Mouse (Mus musculus) heart, adult 2 months (tissue): ENCODE data around the gene Tmod2. TPM values are rescaled to one million over a fixed set of nuclear protein-coding genes. Genes with fewer than 3 reads are reported as not detected.
"Not testable (repeated sequence)": the region's sequence is repeated elsewhere in the genome, so short reads cannot be mapped to it uniquely, and the experiment has no call there.

Experiments used
- DNase-seq, 2 experiments: peaks; one replicate each; pipeline ENCODE4 v3.0.0; 2021
- H3K27ac ChIP-seq: fragments of 200-600 bp; 2 replicates; pipeline ENCODE4 v1.8.1; 2022
- H3K27me3 ChIP-seq: fragments of 200-500 bp; 2 replicates; pipeline ENCODE4 v1.6.1; 2012; ENCODE audit warnings: mild to moderate bottlenecking, low read length, inconsistent platforms, mixed read lengths; ENCODE audit not compliant: control insufficient read depth, insufficient read depth
- H3K36me3 ChIP-seq: fragments of 200-500 bp; 2 replicates; pipeline ENCODE4 v1.6.1; 2012; ENCODE audit warnings: low read length, inconsistent platforms; ENCODE audit not compliant: control insufficient read depth, insufficient read depth
- H3K4me1 ChIP-seq: fragments of 200-500 bp; 2 replicates; pipeline ENCODE4 v1.6.1; 2011; ENCODE audit warnings: low read length; ENCODE audit not compliant: control insufficient read depth, insufficient read depth
- H3K4me3 ChIP-seq: fragments of 200-600 bp; 2 replicates; pipeline ENCODE4 v1.8.1; 2022
- H3K79me2 ChIP-seq: fragments of 200-500 bp; replicated peaks from 2 replicates; pipeline ENCODE4 v1.6.1; 2012; ENCODE audit warnings: mild to moderate bottlenecking, inconsistent platforms, low read length, moderate library complexity, mixed read lengths; ENCODE audit not compliant: control insufficient read depth, insufficient read depth
- H3K9ac ChIP-seq: fragments of 200-500 bp; 2 replicates; pipeline ENCODE4 v1.6.1; 2012; ENCODE audit warnings: low read depth, mild to moderate bottlenecking, control low read depth, inconsistent platforms, low read length, mixed read lengths
- CTCF ChIP-seq: fragments of 200-600 bp; IDR thresholded peaks from 2 replicates; pipeline ENCODE4 v1.8.1; 2022; ENCODE audit warnings: antibody characterized with exemption, mild to moderate bottlenecking, moderate library complexity
- EP300 ChIP-seq: fragments of 200-500 bp; IDR thresholded peaks from 2 replicates; pipeline ENCODE4 v1.6.1; 2011; ENCODE audit warnings: low read depth, low read length, control low read depth; ENCODE audit not compliant: insufficient read depth
- POLR2A ChIP-seq: fragments of 200-500 bp; IDR thresholded peaks from 2 replicates; pipeline ENCODE4 v1.6.1; 2011; ENCODE audit warnings: mild to moderate bottlenecking, low read depth, low read length, control low read depth; ENCODE audit not compliant: insufficient read depth
- WGBS: fragments of 180-500 bp; shearing (Covaris S2); methylation state at CpG from one replicate; pipeline ENCODE4 v1.1.7; 2018; 5-methylcytosine and 5-hydroxymethylcytosine counted together
- intact Hi-C: fragments of 180-260 bp; cut with DNase I; formaldehyde crosslinking; loops from one replicate; pipeline ENCODE4 v1.15.1; 2025
- polyA plus RNA-seq: library from polyadenylated mRNA; depleted of rRNA; stranded (reverse); fragments of >200 nt; gene quantifications from 2 replicates; pipeline ENCODE4 v1.2.3, GENCODE M21; 2012
- total RNA-seq, 2 experiments: library from RNA; stranded (reverse); gene quantifications; 2 replicates each; pipeline ENCODE4 v1.2.3; 2021

Gene Tmod2
- total and polyA plus RNA-seq, 3 experiments, result 1.0 to 4.7 (median 3.8) TPM

- H3K9ac ChIP-seq, result no peak overlapping the region
- 39% methylated on average over 8 of the region's 8 CpGs for WGBS
- H3K4me1 ChIP-seq, result peaks cover 27% of the 10 kb centered on the region
- peaks cover 8% of the 10 kb centered on the region for H3K79me2 ChIP-seq
- H3K27ac ChIP-seq, result peak overlapping the region; percentile 86
- H3K27me3 ChIP-seq, result no peaks in the 10 kb centered on the region
- TF ChIP-seq CTCF (no peak), EP300 (0 out of 2 replicates have a peak, but pooled peaks have one; percentile 36), POLR2A (no peak)
- no peak overlapping the region for H3K4me3 ChIP-seq
- peaks cover 38% of the 10 kb centered on the region for H3K36me3 ChIP-seq
- intact Hi-C loops, result no loop called here
- DNase-seq, result peak in 1 of 2 experiments; percentile 44
Measured at GRCm38 (mm10) chr9:75549010-75549409, 62.1 kb downstream of the Tmod2 start.

DNA sequence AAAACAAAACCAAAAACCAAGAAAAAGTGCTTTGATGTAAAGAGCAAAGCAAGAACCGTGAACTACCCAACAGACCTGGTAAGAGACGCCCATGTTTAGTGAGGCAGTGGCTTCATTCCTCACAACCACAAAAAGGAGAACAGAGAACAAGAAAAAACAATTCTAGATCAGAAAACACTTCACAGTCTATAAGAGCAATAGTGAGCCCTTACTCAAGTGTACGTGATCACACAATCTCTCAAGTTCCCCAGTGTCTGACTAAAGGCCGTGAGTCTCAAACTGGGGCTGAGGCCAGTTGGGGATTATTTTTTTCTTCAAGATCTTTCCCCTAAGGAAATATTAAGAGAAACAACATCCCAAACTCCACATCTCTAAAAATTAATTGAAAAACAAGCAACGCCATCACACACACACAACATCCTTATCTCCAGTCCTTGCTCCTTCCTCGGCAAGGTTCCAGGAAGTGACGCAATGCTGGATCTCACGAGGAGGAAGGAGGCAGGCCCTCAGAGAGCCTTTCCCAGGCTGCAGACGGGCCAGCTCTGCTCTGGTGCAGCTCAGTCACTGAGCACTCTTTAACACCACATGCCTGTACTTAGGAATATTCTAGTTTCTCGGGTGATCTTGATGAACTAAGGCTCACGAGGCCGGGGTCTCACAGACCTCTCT lies 64.1 kb downstream of the Tmod2 start:
- TF ChIP-seq POLR2A (peak; percentile 92), EP300 (peak; percentile 99), CTCF (no peak)
- 32% methylated on average over 12 of the region's 12 CpGs for WGBS
- Histone ChIP-seq H3K79me2 (peaks cover 7% of the 10 kb centered on the region), H3K36me3 (peaks cover 37% of the 10 kb centered on the region), H3K9ac (peak overlapping the region; percentile 51), H3K4me1 (peaks cover 25% of the 10 kb centered on the region), H3K4me3 (peak overlapping the region; percentile 3; the same call in 1 of the 2 replicates), H3K27ac (peak overlapping the region; percentile 86), H3K27me3 (no peaks in the 10 kb centered on the region)
- DNase-seq, result peak; percentile 93 to 95
- intact Hi-C loops, result loop anchor here (1.0 kb wide), 1 partner anchor 24 kb away; no protein-coding TSS in a partner anchor

DNA sequence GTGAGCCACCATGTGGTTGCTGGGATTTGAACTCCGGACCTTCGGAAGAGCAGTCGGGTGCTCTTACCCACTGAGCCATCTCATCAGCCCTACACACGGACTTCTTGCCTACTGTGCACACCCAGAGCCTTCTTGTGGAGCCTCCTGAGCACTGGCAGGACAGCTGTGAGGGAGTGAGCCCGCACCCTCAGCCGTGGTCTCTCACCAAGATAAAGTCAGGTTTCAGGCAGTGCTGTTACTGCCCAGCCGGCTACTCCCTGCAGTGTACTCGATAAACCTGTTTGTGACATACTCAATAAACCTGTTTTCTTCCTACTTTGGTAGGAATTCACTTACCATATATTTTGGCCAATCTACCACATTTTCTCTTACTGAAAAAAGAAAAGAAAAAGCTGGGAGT lies 65.6 kb downstream of the Tmod2 start:
- Histone ChIP-seq H3K4me1 (peaks cover 28% of the 10 kb centered on the region), H3K4me3 (no peak overlapping the region), H3K79me2 (peaks cover 9% of the 10 kb centered on the region), H3K36me3 (peaks cover 49% of the 10 kb centered on the region), H3K27me3 (no peaks in the 10 kb centered on the region), H3K27ac (peak overlapping the region; percentile 86), H3K9ac (no peak overlapping the region)
- WGBS, result 83% methylated on average over 8 of the region's 8 CpGs
- TF ChIP-seq CTCF, result no peak
- TF ChIP-seq EP300, result no peak
- no peak for TF ChIP-seq POLR2A
- DNase-seq, result no peak
- intact Hi-C loops, result no loop called here

GRCm38 (mm10) chr9:75541497-75541896 lies 69.6 kb downstream of the Tmod2 start:
- Histone ChIP-seq H3K4me1 (peaks cover 24% of the 10 kb centered on the region), H3K27me3 (no peaks in the 10 kb centered on the region), H3K9ac (no peak overlapping the region), H3K4me3 (no peak overlapping the region), H3K27ac (peak overlapping the region; percentile 40), H3K36me3 (peaks cover 50% of the 10 kb centered on the region), H3K79me2 (peaks cover 12% of the 10 kb centered on the region)
- intact Hi-C loops, result no loop called here
- peak in 1 of 2 experiments; percentile 41 for DNase-seq
- TF ChIP-seq CTCF, result no peak
- 8% methylated on average over 5 of the region's 5 CpGs for WGBS

GRCm38 (mm10) chr9:75536422-75536821 lies 74.7 kb downstream of the Tmod2 start:
- H3K9ac ChIP-seq, result no peak overlapping the region
- no peaks in the 10 kb centered on the region for H3K27me3 ChIP-seq
- peaks cover 10% of the 10 kb centered on the region for H3K79me2 ChIP-seq
- intact Hi-C loops, result no loop called here
- 73% methylated on average over 1 of the region's 1 CpGs for WGBS
- peaks cover 35% of the 10 kb centered on the region for H3K36me3 ChIP-seq
- DNase-seq, result no peak
- peaks cover 25% of the 10 kb centered on the region for H3K4me1 ChIP-seq
- no peak for TF ChIP-seq EP300
- TF ChIP-seq POLR2A, result no peak
- no peak for TF ChIP-seq CTCF
- H3K27ac ChIP-seq, result no peak overlapping the region
- no peak overlapping the region for H3K4me3 ChIP-seq

DNA sequence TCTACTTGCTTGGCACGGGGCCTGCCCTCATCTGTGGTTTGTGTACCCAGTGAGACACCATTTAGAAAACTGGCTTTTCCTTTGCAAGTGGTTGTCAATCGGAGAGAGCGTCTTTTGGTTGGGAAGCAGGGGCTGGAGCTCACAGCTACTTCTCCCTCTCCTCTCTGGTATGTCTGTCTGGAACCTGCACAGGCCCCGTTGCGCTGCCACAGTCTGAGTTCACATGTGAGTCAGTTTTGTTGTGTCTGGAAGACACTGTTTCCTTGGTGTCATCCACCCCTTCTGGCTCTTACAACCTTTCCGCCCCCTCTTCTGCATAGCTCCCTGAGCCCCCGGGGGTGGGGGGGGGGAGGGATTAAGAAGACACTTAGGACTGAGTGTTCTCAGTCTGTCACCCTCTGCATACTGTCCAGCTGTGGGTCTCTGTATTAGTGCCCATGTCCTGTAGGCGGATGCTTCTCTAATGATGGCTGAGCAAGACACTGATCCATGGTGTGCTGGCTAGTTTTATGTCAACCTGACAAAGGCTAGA lies 76.6 kb downstream of the Tmod2 start:
- WGBS, result 78% methylated on average over 8 of the region's 8 CpGs
- no peak for TF ChIP-seq EP300
- TF ChIP-seq POLR2A, result no peak
- TF ChIP-seq CTCF, result no peak
- H3K36me3 ChIP-seq, result peaks cover 38% of the 10 kb centered on the region
- no peak for DNase-seq
- intact Hi-C loops, result no loop called here
- H3K4me1 ChIP-seq, result peaks cover 26% of the 10 kb centered on the region
- no peaks in the 10 kb centered on the region for H3K27me3 ChIP-seq
- H3K9ac ChIP-seq, result no peak overlapping the region
- peaks cover 5% of the 10 kb centered on the region for H3K79me2 ChIP-seq
- no peak overlapping the region for H3K4me3 ChIP-seq
- no peak overlapping the region; the same call in 1 of the 2 replicates for H3K27ac ChIP-seq

DNA sequence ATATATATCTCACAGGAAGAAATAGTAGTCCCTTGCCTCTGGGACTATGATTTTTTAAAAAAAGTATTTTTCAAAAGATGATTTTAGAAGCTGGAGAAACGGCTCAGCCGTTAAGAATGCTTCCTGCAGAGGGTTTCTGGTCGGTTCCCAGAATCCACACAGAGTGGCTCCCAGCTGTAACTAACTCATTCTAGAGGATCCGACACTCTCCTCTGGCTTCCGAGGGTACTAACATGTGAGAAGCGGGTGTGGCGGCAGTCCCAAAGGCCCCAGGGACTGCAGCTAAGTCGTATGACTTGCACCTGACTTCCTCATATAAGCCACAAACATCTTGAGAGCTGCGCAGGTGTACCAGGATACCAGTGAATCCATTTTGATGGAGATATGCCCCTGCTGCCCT lies 78.1 kb downstream of the Tmod2 start:
- Histone ChIP-seq H3K4me1 (peaks cover 23% of the 10 kb centered on the region), H3K27ac (peak overlapping the region; percentile 31; the same call in 1 of the 2 replicates), H3K36me3 (peaks cover 39% of the 10 kb centered on the region)
- H3K79me2 ChIP-seq, H3K27me3 ChIP-seq, H3K9ac ChIP-seq, DNase-seq, H3K4me3 ChIP-seq, intact Hi-C loops: not testable (repeated sequence)
- 35% methylated on average over 9 of the region's 9 CpGs for WGBS
